Mouse (Mus musculus): ENCODE measurements at regions not wholly inside any gene's neighbourhood (a gene's known extent, or its start where the extent isn't known, plus 50 kb on each side); places are given as distances from the start of the nearest gene placed in this dataset.
"Not testable (repeated sequence)": the region's sequence is repeated elsewhere in the genome, so short reads cannot be mapped to it uniquely, and the experiment has no call there.

GRCm38 (mm10) chr2:166324439-166324838, 169.0 kb upstream of the Sulf2 start:
- no peak for DNase-seq (ENCODE audit: low spot score)

DNA sequence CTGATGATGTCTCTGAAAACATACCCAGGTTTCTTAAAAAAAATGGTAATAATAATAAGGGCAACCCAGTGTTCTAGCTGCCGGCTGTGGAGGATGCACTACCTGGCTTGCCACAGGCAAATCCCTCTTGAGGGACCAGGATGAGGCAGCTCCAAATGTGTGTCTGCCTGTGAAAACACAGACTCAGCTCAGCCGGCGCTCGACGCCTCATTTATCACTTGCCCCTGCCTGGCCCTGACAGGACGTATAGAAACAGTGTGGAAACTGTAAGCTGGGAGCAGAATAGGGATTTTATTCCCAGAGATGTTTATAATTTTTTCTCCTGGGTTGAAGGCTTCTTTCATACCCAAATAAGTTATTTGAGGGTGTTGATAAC, 167.2 kb upstream of the Sulf2 start:
- no peak for DNase-seq (ENCODE audit: low spot score)

GRCm38 (mm10) chr2:166321992-166322667, 166.7 kb upstream of the Sulf2 start:
- DNase-seq (ENCODE audit: low spot score): no peak

GRCm38 (mm10) chr2:166316409-166316916, 161.0 kb upstream of the Sulf2 start:
- no peak for DNase-seq (ENCODE audit: low spot score)

DNA sequence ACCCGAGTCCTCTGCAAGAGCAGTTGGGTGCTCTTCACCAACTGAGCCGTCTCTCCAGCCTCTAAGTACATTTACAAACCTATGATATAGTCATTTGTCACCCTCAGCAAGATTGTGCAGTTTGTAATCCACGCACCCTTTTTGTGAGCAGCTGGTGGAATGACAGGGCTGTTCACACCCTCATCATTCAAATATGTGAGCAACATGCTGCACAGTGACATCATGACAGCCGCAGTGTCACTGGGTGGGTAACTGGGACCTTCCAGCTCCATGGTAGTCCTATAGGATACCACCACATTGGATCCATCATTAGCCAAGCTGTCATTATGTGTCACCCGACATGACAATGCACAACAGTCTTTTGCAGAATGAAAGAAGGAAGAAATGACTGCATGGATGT, 155.0 kb upstream of the Sulf2 start:
- DNase-seq (ENCODE audit: low spot score): no peak

DNA sequence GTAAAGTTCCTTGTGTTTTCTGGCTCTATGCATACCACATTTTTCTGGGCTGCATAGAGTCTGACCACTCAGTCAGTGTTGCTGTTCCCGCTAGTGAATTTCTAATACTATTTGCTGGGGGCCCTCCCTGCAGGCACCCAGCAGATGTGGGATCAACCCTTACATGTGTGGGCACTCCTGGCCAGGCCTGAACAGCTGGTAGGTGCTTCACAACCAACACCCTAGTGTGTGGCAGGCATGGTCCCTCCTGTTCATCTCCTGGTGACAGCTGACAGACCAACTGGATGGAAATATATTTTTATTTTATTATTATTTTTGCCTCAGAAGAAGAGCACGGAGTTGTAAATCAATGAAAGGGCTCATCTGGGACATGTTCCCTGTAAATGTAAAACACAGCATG, 154.4 kb upstream of the Sulf2 start:
- DNase-seq (ENCODE audit: low spot score): no peak

DNA sequence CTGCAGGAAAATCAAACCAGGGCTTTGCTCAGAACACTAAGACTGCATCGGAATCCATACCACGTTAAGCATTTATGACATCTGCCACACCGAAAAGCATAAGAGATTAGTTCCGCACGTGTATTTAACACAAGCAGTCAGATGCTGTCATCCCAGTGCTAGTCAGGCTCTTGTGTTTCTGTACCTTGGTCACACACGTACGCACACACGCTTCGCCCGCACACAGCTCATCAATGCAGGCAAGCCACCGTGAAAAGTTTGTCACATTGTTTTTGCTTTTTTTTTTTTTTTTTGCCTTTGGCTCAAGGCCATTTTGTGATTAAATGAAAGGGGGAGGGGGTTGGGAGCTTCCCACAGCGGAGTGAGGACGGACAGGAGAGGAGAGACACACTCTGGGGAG, 152.1 kb upstream of the Sulf2 start:
- DNase-seq (ENCODE audit: low spot score): no peak

DNA sequence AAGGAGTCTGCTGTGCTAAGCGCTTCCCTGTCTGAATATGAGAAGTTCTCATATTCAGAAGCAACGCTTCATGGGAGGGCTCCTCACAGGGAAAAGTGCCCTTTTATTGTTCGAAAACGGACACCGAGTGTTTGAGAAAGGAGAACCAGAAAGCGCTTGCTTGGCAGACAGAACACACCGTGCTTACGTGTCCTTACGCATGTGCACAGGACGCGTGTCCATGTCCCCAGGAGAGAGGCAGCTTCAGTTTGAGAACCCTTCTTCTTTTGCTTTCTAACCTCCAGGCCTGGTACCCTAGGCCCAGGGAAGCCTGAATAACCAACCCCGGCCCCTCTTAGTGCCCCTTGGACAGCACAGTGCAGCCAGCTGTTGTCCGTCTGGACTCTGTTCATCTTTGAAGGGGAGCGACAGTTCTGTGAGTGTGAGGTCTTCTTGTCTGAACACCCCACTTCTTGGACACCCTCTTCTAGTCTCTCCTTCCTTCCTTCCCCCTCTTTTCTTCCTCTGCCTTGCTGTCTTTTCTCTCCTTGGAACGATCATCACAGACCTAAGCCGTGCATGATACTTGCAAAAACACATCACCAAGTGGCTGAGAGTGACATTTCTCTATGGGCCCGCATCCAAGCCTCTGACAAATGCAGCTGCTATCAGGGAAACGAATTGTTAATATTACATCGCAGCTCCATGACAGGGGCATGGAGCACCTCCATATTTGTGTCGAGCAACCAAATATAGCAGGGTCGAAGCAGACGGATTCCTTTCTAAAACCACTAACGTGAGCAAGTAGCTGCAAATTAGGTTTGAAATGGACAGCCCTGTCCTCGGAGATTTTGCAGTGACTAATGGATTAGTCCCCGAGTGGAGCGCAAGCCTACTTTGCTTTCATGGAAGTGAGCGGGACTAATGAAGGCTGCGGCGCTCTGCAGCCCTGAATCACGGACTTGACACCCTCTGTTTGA, 149.9 kb upstream of the Sulf2 start:
- no peak for DNase-seq (ENCODE audit: low spot score)

GRCm38 (mm10) chr2:166303854-166304253, 148.4 kb upstream of the Sulf2 start:
- no peak for DNase-seq (ENCODE audit: low spot score)

DNA sequence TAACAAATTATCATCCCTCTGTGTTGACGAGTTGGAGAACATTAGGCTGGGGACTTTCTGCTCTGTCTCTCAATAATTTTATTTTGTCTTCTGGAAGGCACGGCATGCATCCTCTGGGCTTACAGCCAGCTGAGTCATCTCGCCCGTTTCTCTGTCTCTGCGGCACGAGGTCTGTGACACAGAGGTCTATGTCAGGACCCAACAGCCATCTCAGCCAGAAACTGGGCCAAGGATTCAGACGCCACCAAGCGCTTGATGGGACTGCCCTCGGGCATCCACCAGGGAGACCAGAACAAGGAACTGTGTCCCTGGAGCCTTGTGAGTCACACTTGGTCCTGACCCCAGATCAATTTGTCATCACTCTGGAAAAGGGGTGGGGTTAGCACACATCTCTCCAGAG, 145.7 kb upstream of the Sulf2 start:
- DNase-seq (ENCODE audit: low spot score): peak; percentile 34

GRCm38 (mm10) chr2:166294672-166295071, 139.2 kb upstream of the Sulf2 start:
- DNase-seq (ENCODE audit: low spot score): no peak

DNA sequence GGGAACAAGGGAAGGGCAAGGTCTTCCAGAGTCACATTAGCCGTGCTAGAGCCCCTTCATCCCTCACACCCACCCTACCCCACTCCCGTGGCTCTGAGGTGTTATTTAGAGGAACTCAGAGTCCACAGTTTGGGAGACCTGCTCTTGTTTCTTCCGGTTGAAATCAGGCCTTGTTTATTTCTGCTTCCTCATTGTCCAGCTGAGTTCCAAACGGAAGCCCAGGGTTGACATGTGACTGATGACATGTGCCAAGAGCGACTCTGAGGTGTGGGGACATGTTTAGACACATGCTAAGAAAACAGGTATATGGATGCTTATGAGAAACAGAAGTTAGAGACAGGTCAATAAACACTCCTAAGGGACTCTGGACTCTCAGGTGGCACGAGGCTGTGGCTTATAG, 137.5 kb upstream of the Sulf2 start:
- DNase-seq (ENCODE audit: low spot score): no peak

DNA sequence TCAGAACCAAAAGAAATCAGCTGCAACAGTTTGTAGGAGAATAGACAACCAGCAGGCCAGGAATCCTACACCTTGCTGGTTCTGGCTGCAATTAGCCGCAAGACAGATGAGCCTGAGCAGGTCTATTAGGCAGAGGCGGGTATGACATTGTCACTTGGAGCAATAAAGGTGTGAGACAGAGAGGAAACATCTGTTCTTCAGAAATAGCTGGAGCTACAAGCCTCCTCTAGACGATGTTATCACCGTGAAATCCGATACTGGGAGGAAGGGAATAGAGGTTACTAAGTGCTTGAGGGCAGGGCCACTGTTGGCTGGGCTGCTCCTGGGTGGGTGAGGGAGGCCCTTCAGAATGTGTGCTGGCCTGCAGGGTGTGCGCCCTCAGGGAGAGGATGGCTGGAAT, 135.8 kb upstream of the Sulf2 start:
- DNase-seq (ENCODE audit: low spot score): no peak

- no peak for DNase-seq (ENCODE audit: low spot score)
Measured at GRCm38 (mm10) chr2:166290826-166291225, 135.4 kb upstream of the Sulf2 start.

GRCm38 (mm10) chr2:166289198-166289597, 133.7 kb upstream of the Sulf2 start:
- no peak for DNase-seq (ENCODE audit: low spot score)

DNA sequence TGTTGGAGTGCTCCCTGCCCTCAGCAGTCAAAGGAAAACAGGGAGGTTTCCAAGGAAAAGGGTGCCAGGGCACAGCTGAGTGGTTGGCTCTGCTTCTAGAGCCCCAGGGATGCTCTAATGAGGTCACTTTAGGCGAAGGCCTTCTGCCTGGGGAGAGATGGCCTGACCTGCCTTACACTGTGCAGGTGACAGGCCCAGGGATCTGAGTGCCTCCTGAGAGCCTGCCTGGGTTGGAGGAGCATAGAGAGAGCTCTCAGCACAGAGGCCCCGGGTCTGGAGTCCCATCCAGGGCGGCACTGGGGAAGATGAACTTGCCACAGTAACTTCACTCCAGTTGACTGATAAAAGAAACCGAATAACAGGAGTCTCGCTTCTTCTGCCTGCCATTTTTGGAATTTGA, 125.7 kb upstream of the Sulf2 start:
- not testable (repeated sequence) for DNase-seq (ENCODE audit: low spot score)

DNA sequence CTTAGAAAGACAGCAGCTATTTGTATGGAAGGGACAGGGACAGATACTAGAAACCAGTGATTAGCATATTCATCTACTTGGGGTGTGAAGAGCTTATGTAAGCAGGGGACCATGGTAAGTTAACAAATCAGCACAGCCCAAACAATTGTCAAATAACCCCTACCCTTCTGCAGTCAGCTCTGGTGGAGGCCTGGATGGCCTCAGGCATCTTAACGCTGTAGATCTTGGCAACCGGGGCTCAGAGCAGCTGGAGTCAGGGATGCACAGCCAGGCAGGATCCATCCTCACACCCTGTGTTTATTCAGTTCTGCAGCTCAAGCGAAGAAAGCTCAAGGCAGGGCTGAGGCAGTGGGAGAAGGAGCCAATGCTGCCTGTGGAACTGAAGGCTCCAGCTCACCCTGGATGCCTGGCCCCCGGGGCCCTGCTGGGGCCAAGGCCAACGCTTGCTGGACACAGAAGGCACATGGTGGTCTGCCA, 125.2 kb upstream of the Sulf2 start:
- DNase-seq (ENCODE audit: low spot score): peak; percentile 59

DNA sequence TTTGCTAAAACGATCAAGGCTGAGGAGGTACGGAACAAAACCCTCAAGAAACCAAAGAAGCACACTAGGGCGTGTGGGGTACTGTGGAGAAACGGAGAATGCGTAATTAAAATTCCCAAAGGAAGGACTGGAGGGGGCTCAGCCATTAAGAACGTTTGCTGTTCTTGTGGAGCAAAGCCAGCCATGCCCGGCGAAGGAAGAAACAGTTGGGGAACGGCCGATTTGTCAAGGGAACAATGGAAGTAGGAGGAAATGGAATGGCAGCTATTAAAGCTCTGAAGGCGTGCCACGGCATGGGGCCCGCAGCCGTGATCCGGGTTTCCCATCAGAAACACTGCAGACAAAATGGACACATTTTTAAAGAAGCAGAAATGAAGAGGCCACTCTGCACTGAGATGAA, 124.2 kb upstream of the Sulf2 start:
- no peak for DNase-seq (ENCODE audit: low spot score)

GRCm38 (mm10) chr2:166275398-166275797, 119.9 kb upstream of the Sulf2 start:
- DNase-seq (ENCODE audit: low spot score): no peak

- DNase-seq (ENCODE audit: low spot score): no peak
Measured at GRCm38 (mm10) chr2:166274016-166274346, 118.5 kb upstream of the Sulf2 start.

DNA sequence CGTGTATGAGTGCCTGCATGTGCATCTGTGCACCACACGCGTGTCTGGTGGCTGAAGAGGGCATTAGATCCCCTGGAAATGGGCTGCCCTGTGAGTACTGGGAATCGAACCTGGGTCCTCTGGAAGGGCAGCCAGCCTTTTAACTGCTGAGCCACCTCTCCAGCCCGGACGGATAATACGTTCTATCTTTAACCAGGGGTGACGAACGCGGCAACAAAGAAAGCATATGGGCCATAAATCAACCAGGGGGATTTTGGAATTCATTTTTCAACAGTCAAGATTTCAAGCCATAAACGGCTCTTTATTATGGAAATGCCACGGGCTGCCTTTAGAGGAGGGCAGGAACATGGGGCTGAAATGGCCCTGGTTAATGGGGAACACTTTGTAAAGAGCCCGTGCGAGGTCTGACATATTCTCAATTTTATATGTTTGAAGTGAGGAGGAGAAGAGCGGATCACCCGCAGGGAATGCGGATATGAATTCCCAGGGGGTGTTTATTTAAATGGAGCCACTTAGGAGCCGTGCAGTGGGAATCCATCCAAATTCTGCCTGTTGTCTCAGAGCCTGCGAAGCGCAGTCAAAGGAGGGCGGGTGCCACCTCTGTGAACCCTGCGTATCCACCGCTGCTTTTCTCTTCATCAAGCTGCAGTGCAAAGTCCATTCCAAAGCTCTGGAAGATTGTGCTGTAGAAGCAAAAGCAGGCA, 118.0 kb upstream of the Sulf2 start:
- DNase-seq (ENCODE audit: low spot score): no peak

DNA sequence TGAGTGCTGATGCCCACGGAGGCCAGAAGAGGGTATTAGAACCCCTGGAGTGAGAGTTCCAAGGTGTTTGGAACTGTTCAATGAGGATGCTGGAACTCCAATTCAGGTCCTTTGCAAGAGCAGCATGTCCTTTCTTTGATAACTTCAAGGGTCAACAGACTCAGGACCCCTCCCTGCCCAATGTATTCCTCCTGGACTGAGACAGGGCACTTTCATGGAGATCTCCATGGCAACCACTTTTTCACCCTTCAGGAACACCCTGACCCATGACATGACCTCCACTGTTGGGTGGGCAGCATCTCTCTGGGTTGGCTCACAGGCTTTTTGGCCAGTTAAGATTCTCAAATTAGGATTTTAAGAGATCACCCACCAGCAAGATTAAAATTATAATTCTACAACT, 117.4 kb upstream of the Sulf2 start:
- no peak for DNase-seq (ENCODE audit: low spot score)

GRCm38 (mm10) chr2:166272190-166272543, 116.7 kb upstream of the Sulf2 start:
- DNase-seq (ENCODE audit: low spot score): no peak

All from testis, postnatal 14 days (tissue).